Mouse (Mus musculus) embryonic fibroblast, embryonic 13.5 days (primary cell): ENCODE results near the gene Ankrd17.

ENCODE experiments used
- CTCF ChIP-seq: IDR thresholded peaks from 2 replicates; pipeline ENCODE4 v1.5.1; 2011; ENCODE audit warnings: mild to moderate bottlenecking, control low read depth, low read length, moderate library complexity, borderline replicate concordance; ENCODE audit not compliant: insufficient read depth
- POLR2A ChIP-seq: IDR thresholded peaks from 2 replicates; pipeline ENCODE4 v1.6.1; 2011; ENCODE audit warnings: low read depth, mild to moderate bottlenecking, control low read depth, low read length, moderate library complexity

GRCm38 (mm10) chr5:90340847-90341246, 25.5 kb downstream of the Ankrd17 start:
- no peak for TF ChIP-seq CTCF
- no peak for TF ChIP-seq POLR2A
